Mouse (Mus musculus) adrenal gland, adult 18-20 months (tissue): ENCODE results near the gene Hsd17b7. TPM values are rescaled to one million over a fixed set of nuclear protein-coding genes. Genes with fewer than 3 reads are reported as not detected.

Experiments
- DNase-seq, 2 experiments: peaks; one replicate each; pipeline ENCODE4 v3.0.0; 2021 to 2022; ENCODE audit warnings: low spot score in 2 of 2
- total RNA-seq, 2 experiments: library from RNA; stranded (reverse); gene quantifications; 1 replicate in 1 of 2; 2 replicates in 1 of 2; pipeline ENCODE4 v1.2.3; 2021

Gene Hsd17b7
- total RNA-seq, 2 experiments from 2014 or later = 16.6 to 95.1 TPM

- no peak for DNase-seq
These were observed 23.0 kb downstream of the Hsd17b7 start for GRCm38 (mm10) chr1:169946004-169946403.

GRCm38 (mm10) chr1:169939345-169939744 lies 29.7 kb downstream of the Hsd17b7 start:
- DNase-seq = peak in 1 of 2 experiments; percentile 33

GRCm38 (mm10) chr1:169934005-169934725 lies 34.9 kb downstream of the Hsd17b7 start:
- peak; percentile 32 to 44 for DNase-seq

- DNase-seq = no peak
These were observed 36.8 kb downstream of the Hsd17b7 start for GRCm38 (mm10) chr1:169932122-169932746.

- DNase-seq = no peak
These were observed 37.3 kb downstream of the Hsd17b7 start for GRCm38 (mm10) chr1:169931698-169932097.

GRCm38 (mm10) chr1:169928454-169928971 lies 40.5 kb downstream of the Hsd17b7 start, which contains the start of gene Ccdc190:
Gene Ccdc190 (plus strand): TSS chr1:169928648.
- peak in 1 of 2 experiments; percentile 37 for DNase-seq

GRCm38 (mm10) chr1:169927753-169928369 lies 41.2 kb downstream of the Hsd17b7 start:
- DNase-seq = no peak

- DNase-seq = no peak
These were observed 44.5 kb downstream of the Hsd17b7 start for GRCm38 (mm10) chr1:169924567-169924966.

GRCm38 (mm10) chr1:169921710-169922211 lies 47.3 kb downstream of the Hsd17b7 start:
- DNase-seq = peak in 1 of 2 experiments; percentile 19

- DNase-seq = peak; percentile 78 to 82
These were observed 49.8 kb downstream of the Hsd17b7 start for GRCm38 (mm10) chr1:169919211-169919610.

GRCm38 (mm10) chr1:169917998-169918397 lies 51.0 kb downstream of the Hsd17b7 start:
- peak; percentile 36 to 67 for DNase-seq

GRCm38 (mm10) chr1:169917115-169917796 lies 51.8 kb downstream of the Hsd17b7 start:
- no peak for DNase-seq

GRCm38 (mm10) chr1:169916659-169917058 lies 52.4 kb downstream of the Hsd17b7 start:
- DNase-seq = peak in 1 of 2 experiments; percentile 7

GRCm38 (mm10) chr1:169911526-169911925 lies 57.5 kb downstream of the Hsd17b7 start:
- no peak for DNase-seq

- no peak for DNase-seq
These were observed 58.3 kb downstream of the Hsd17b7 start for GRCm38 (mm10) chr1:169910751-169911150.

GRCm38 (mm10) chr1:169909659-169910058 lies 59.4 kb downstream of the Hsd17b7 start:
- DNase-seq = no peak

GRCm38 (mm10) chr1:169909163-169909562 lies 59.9 kb downstream of the Hsd17b7 start:
- DNase-seq = no peak

- DNase-seq = no peak
These were observed 68.2 kb downstream of the Hsd17b7 start for GRCm38 (mm10) chr1:169900771-169901336.
